Comparison of ENCODE assay signal across 8 mouse cellular contexts in genomic region chr2:130178706-130179506, GRCm38 (mm10). TPM values are rescaled to one million over a fixed set of nuclear protein-coding genes. Genes with fewer than 3 reads are reported as not detected.
DNase-seq lines count a peak whose midpoint lies in the region; ATAC-seq lines count a peak whose summit lies in the region.

TSS of gene Snrpb (minus strand) at chr2:130179403.

- peak; percentile 85 for ATAC-seq in inflammation-experienced regulatory T-cells, adult 6 months
- peak; percentile 88 for ATAC-seq in megakaryocyte-erythroid progenitor cell, adult 5-6 weeks (replicated peaks; ENCODE audit: low FRiP score, low TSS enrichment, poor library complexity, severe bottlenecking)

- peak; percentile 97 for DNase-seq in adipocyte (ENCODE audit: low spot score)
- DNase-seq in embryo, embryonic 10 days (ENCODE audit: low spot score) = peak; percentile 96
- DNase-seq in gastrocnemius, postnatal 14 days = peak; percentile 91
- DNase-seq in left cerebral cortex, postnatal 10 days (ENCODE audit: extremely low spot score in 1 of 2, low spot score in 2 of 2) = peak; percentile 90 to 95
- peak; percentile 91 for DNase-seq in right cerebral cortex, postnatal 25 days
- DNase-seq in urinary bladder, postnatal 4 days (ENCODE audit: low spot score in 2 of 2) = peak; percentile 85 to 88

- intact Hi-C loops in gastrocnemius, postnatal 14 days (cut with DNase I; ENCODE audit: low total_unique reads) = loop anchor here (10.0 kb wide), 1 partner anchor 294 kb away; no protein-coding TSS in a partner anchor
- intact Hi-C loops in left cerebral cortex, postnatal 10 days (cut with DNase I) = loop anchor here (5.0 kb wide), 1 partner anchor 88 kb away; no protein-coding TSS in a partner anchor

RNA-seq across cellular contexts. Expression of gene Snrpb, which starts in this region (rescaled TPM):
- 100 to 1,000 TPM; 122 to 127 TPM for total RNA-seq in gastrocnemius, postnatal 14 days (2021)
- polyA plus RNA-seq in inflammation-experienced regulatory T-cells, adult 6 months (2017; shearing (Covaris generic)) = 100 to 1,000 TPM; 297 to 418 (median 316) TPM
- 100 to 1,000 TPM; 108 to 112 TPM for total RNA-seq in left cerebral cortex, postnatal 10 days (2021)
- 340 and 389 TPM in 2 replicates for total RNA-seq in megakaryocyte-erythroid progenitor cell, adult 5-6 weeks (2014; fragmentation: Nextera tagmentation)
- 197 and 273 TPM in 2 replicates for total RNA-seq in megakaryocyte-erythroid progenitor cell, adult 5-6 weeks (2017)

Comparison
In these comparisons a context has a peak if more than half of its experiments do, and no peak if none do; other contexts are left out.
1. Peak in every context shown above with its lines: DNase-seq and ATAC-seq.